21 mouse cellular contexts compared by ENCODE assay signal in the genomic region with DNA sequence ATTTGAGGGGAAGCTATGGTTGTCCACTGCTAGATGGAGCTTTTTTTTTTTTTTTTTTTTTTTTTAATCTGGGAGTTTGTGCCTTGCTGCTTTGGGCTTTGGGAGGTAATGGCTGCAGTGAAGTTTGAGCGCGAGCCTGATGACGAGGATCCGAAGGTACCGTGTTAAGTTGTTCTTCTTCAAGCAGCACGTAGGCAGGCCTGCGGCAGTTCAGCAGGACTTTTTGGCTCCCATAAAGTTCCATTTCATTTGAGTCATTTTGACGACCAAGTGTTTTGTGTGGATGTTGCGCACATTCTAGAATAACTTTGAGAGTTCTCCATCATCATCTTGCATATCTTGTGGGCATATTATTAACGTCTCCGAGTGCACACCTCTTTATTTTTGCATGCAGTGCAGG.
DNase-seq lines count a peak whose midpoint lies in the region; ATAC-seq lines count a peak whose summit lies in the region.
"Had no signal": no experiment of that assay in that cellular context is flagged by ENCODE, and none has a peak within 500 bp of the region (broad histone marks: within the 10 kb centered on the region; RNA-seq: fewer than 3 reads in every experiment).

No protein-coding gene starts in this region.

- no peak for DNase-seq in frontal cortex, postnatal 25 days (ENCODE audit: low spot score in 2 of 2)
- peak; percentile 14 for DNase-seq in right cerebral cortex, adult 18-20 months
- no peak for DNase-seq in right cerebral cortex, adult 2 months (ENCODE audit: low spot score in 2 of 2)
- DNase-seq in brain, adult 2 months (ENCODE audit: low read depth, low spot score): peak; percentile 65
- DNase-seq in telencephalon, adult 2 months (ENCODE audit: low read depth, low spot score): peak; percentile 50
- no peak for DNase-seq in heart, postnatal 25 days (ENCODE audit: low spot score)
- DNase-seq in urinary bladder, adult 2 months (ENCODE audit: low spot score): no peak
- DNase-seq: adrenal gland, adult 2 months; adrenal gland, adult 8-10 months; adrenal gland, postnatal 10 days; adrenal gland, postnatal 14 days; adrenal gland, postnatal 25 days; adrenal gland, postnatal 36 days; B cell, adult 2 months; cerebellum, adult 11 months; cerebellum, adult 11-12 months; cerebellum, adult 18-20 months had no signal

- ATAC-seq in frontal cortex, adult (ENCODE audit: low TSS enrichment): peak; percentile 60
- ATAC-seq: activated CD4-positive, CD25-positive, alpha-beta regulatory T cell, adult 4 months; CD4-positive, CD25-positive, alpha-beta regulatory T cell, adult 4 months; Patski had no signal

- intact Hi-C loops in heart, postnatal 25 days (cut with DNase I): no loop called here

Comparison
In these comparisons a context has a peak if more than half of its experiments do, and no peak if none do; other contexts are left out.
1. DNase-seq: peak in right cerebral cortex, adult 18-20 months (single experiment), brain, adult 2 months (single experiment) and telencephalon, adult 2 months (single experiment); none in frontal cortex, postnatal 25 days (0 of 2), right cerebral cortex, adult 2 months (0 of 2), heart, postnatal 25 days (single experiment) and urinary bladder, adult 2 months (single experiment).